Mouse (Mus musculus): ENCODE results near the gene Gm13272. TPM values are rescaled to one million over a fixed set of nuclear protein-coding genes. Genes with fewer than 3 reads are reported as not detected.

The Gm13272 gene
- total RNA-seq (2023): not detected

GRCm38 (mm10) chr4:88779550-88779949 lies at the start of gene Gm13272:
Gene Gm13272 (plus strand): TSS chr4:88779850.

GRCm38 (mm10) chr4:88754818-88755340 lies 24.8 kb upstream of the Gm13272 start, which contains the start of gene Gm13271:
Gene Gm13271 (plus strand): TSS chr4:88754868.

GRCm38 (mm10) chr4:88759610-88760268 lies 19.9 kb upstream of the Gm13272 start, which contains the start of gene Gm13283:
Gene Gm13283 (plus strand): TSS chr4:88760119.

GRCm38 (mm10) chr4:88773534-88773933 lies 6.1 kb upstream of the Gm13272 start, which contains the start of gene Gm13290:
Gene Gm13290 (plus strand): TSS chr4:88773834.

GRCm38 (mm10) chr4:88776622-88777021 lies 3.0 kb upstream of the Gm13272 start, which contains the start of gene Gm13289:
Gene Gm13289 (plus strand): TSS chr4:88776922.

GRCm38 (mm10) chr4:88781831-88782230 lies 2.2 kb downstream of the Gm13272 start, which contains the start of gene Ifnz:
Gene Ifnz (plus strand): TSS chr4:88782131.

GRCm38 (mm10) chr4:88785409-88785808 lies 5.8 kb downstream of the Gm13272 start, which contains the start of gene Gm13276:
Gene Gm13276 (plus strand): TSS chr4:88785709.

GRCm38 (mm10) chr4:88788402-88788801 lies 8.8 kb downstream of the Gm13272 start, which contains the start of gene Gm13277:
Gene Gm13277 (plus strand): TSS chr4:88788632.

GRCm38 (mm10) chr4:88791250-88791649 lies 11.6 kb downstream of the Gm13272 start, which contains the start of gene Gm13278:
Gene Gm13278 (plus strand): TSS chr4:88791550.

GRCm38 (mm10) chr4:88793936-88794675 lies 14.5 kb downstream of the Gm13272 start, which contains the start of gene Gm13275:
Gene Gm13275 (plus strand): TSS chr4:88794487.

GRCm38 (mm10) chr4:88797097-88797496 lies 17.4 kb downstream of the Gm13272 start, which contains the start of gene Gm13279:
Gene Gm13279 (plus strand): TSS chr4:88797397.

GRCm38 (mm10) chr4:88799365-88799764 lies 19.7 kb downstream of the Gm13272 start, which contains the start of gene Gm13285:
Gene Gm13285 (plus strand): TSS chr4:88799665.

GRCm38 (mm10) chr4:88802954-88803353 lies 23.3 kb downstream of the Gm13272 start, which contains the start of gene Gm13287:
Gene Gm13287 (plus strand): TSS chr4:88803254.

GRCm38 (mm10) chr4:88805231-88805630 lies 25.6 kb downstream of the Gm13272 start, which contains the start of gene Gm13288:
Gene Gm13288 (plus strand): TSS chr4:88805531.

GRCm38 (mm10) chr4:88815928-88816327 lies 36.3 kb downstream of the Gm13272 start, which contains the start of gene Ifna7:
Gene Ifna7 (plus strand): TSS chr4:88816228.

GRCm38 (mm10) chr4:88819659-88820058 lies 40.0 kb downstream of the Gm13272 start, which contains the start of gene Ifna11:
Gene Ifna11 (plus strand): TSS chr4:88819959.

GRCm38 (mm10) chr4:88827116-88827515 lies 47.5 kb downstream of the Gm13272 start, which contains the start of gene Ifna6:
Gene Ifna6 (plus strand): TSS chr4:88827416.

Other genes with a start within 250 kb of the Gm13272 start
- not detected for gene Ifna15, start 221.6 kb upstream of the Gm13272 start, total RNA-seq (2023)
- gene Ifna14, start 208.1 kb upstream of the Gm13272 start, total RNA-seq (2023): not detected
- not detected for gene Ifna9, start 187.5 kb upstream of the Gm13272 start, total RNA-seq (2023)
- not detected for gene Ifna12, start 176.5 kb upstream of the Gm13272 start, total RNA-seq (2023)
- not detected for gene C87499, start 145.4 kb upstream of the Gm13272 start, total RNA-seq (2023)
- gene Ifna13, start 135.4 kb upstream of the Gm13272 start, total RNA-seq (2023): not detected
- not detected for gene Ifna16, start 102.9 kb upstream of the Gm13272 start, total RNA-seq (2023)
- gene Ifna2, start 95.9 kb upstream of the Gm13272 start, total RNA-seq (2023): not detected
- not detected for gene Ifnab, start 88.5 kb upstream of the Gm13272 start, total RNA-seq (2023)
- gene Gm26566, start 58.0 kb upstream of the Gm13272 start, total RNA-seq (2023): not detected
- gene Klhl9, start 57.4 kb upstream of the Gm13272 start, total RNA-seq (2023): 10 to 100 TPM; 18.7 to 20.6 TPM
- not detected for gene Gm13271, start 25.0 kb upstream of the Gm13272 start, total RNA-seq (2023)
- not detected for gene Gm13283, start 19.7 kb upstream of the Gm13272 start, total RNA-seq (2023)
- gene Gm13290, start 6.0 kb upstream of the Gm13272 start, total RNA-seq (2023): not detected
- not detected for gene Gm13289, start 2.9 kb upstream of the Gm13272 start, total RNA-seq (2023)
- not detected for gene Ifnz, start 2.3 kb downstream of the Gm13272 start, total RNA-seq (2023)
- not detected for gene Gm13276, start 5.9 kb downstream of the Gm13272 start, total RNA-seq (2023)
- gene Gm13277, start 8.8 kb downstream of the Gm13272 start, total RNA-seq (2023): not detected
- not detected for gene Gm13278, start 11.7 kb downstream of the Gm13272 start, total RNA-seq (2023)
- gene Gm13275, start 14.6 kb downstream of the Gm13272 start, total RNA-seq (2023): not detected
- not detected for gene Gm13279, start 17.5 kb downstream of the Gm13272 start, total RNA-seq (2023)
- not detected for gene Gm13285, start 19.8 kb downstream of the Gm13272 start, total RNA-seq (2023)
- not detected for gene Gm13287, start 23.4 kb downstream of the Gm13272 start, total RNA-seq (2023)
- not detected for gene Gm13288, start 25.7 kb downstream of the Gm13272 start, total RNA-seq (2023)
- gene Ifna7, start 36.4 kb downstream of the Gm13272 start, total RNA-seq (2023): not detected
- gene Ifna11, start 40.1 kb downstream of the Gm13272 start, total RNA-seq (2023): not detected
- not detected for gene Ifna6, start 47.6 kb downstream of the Gm13272 start, total RNA-seq (2023)
- not detected for gene Ifna5, start 55.7 kb downstream of the Gm13272 start, total RNA-seq (2023)
- not detected for gene Ifna4, start 62.0 kb downstream of the Gm13272 start, total RNA-seq (2023)
- gene Ifna1, start 70.2 kb downstream of the Gm13272 start, total RNA-seq (2023): not detected
- gene Ifne, start 100.4 kb downstream of the Gm13272 start, total RNA-seq (2023): not detected

Data from B cell, adult 67 days (primary cell).